Mouse (Mus musculus): ENCODE measurements around the gene Map3k5.

DNA sequence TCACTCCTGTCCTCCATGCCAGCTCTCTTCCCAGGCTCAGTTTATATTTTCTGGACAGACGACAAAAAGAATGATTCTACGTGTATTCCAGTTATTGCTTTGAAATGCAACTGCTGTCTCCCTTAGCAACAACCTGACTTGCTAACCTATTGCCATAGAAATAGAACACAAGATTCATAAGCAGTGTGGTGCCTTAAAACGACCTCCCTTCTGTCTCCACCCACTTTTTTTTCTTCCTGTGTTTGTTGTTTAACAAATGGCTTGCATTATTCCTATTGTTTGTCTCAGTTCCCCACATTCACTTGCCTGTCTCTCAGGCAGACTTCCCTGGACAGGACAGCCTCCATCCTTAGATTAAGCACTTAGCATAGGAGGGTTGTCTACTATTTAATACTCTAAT lies 154.8 kb downstream of the Map3k5 start:
- no peak for TF ChIP-seq CTCF (IDR thresholded peaks at IDR 0.05; ENCODE audit: low read depth)
- no peak for TF ChIP-seq EP300 (IDR thresholded peaks at IDR 0.05; ENCODE audit: low read depth)
